Mouse (Mus musculus) lung, embryonic 16.5 days (tissue): ENCODE data around the gene 4930564D02Rik. TPM values are rescaled to one million over a fixed set of nuclear protein-coding genes. Genes with fewer than 3 reads are reported as not detected.
A peak's percentile ranks its signal among the peaks of the same experiment; 100 is the strongest.

Experiments
- ATAC-seq: fragments of 200-750 bp; cut with Nextera tagmentation; 2 replicates; pipeline ENCODE4 v1.8.0; 2017; ENCODE audit warnings: low read depth, mild to moderate bottlenecking, moderate library complexity
- H3K27ac ChIP-seq: fragments of 300-500 bp; sonication (generic); 2 replicates; pipeline ENCODE4 v1.5.1; 2014; ENCODE audit warnings: mild to moderate bottlenecking, control low read depth, low read length
- H3K27me3 ChIP-seq: fragments of 300-500 bp; sonication (generic); 2 replicates; pipeline ENCODE4 v1.6.1; 2014; ENCODE audit warnings: low read depth, low read length, mixed read lengths; ENCODE audit not compliant: control insufficient read depth, insufficient read depth
- H3K36me3 ChIP-seq: fragments of 300-500 bp; sonication (generic); 2 replicates; pipeline ENCODE4 v1.6.1; 2014; ENCODE audit warnings: low read length; ENCODE audit not compliant: control insufficient read depth, insufficient read depth
- H3K4me1 ChIP-seq: fragments of 300-500 bp; sonication (generic); replicated peaks from 2 replicates; pipeline ENCODE4 v1.6.1; 2014; ENCODE audit warnings: low read length, mixed read lengths; ENCODE audit not compliant: control insufficient read depth, insufficient read depth
- H3K4me2 ChIP-seq: fragments of 300-500 bp; sonication (generic); 2 replicates; pipeline ENCODE4 v1.6.1; 2014; ENCODE audit warnings: low read depth, low read length, control low read depth
- H3K4me3 ChIP-seq: fragments of 300-500 bp; sonication (generic); 2 replicates; pipeline ENCODE4 v1.5.1; 2014; ENCODE audit warnings: mild to moderate bottlenecking, low read length, control low read depth
- H3K9ac ChIP-seq: fragments of 300-500 bp; sonication (generic); 2 replicates; pipeline ENCODE4 v1.6.1; 2014; ENCODE audit warnings: low read length, control low read depth
- H3K9me3 ChIP-seq: fragments of 300-500 bp; sonication (generic); 2 replicates; pipeline ENCODE4 v1.6.1; 2016; ENCODE audit warnings: low read length; ENCODE audit not compliant: control insufficient read depth
- WGBS: fragments of 180-500 bp; shearing (Covaris S2); extraction: QIAGEN DNeasy Blood & Tissue Kit; methylation state at CpG from one replicate; pipeline ENCODE4 v1.1.7; 2014; 5-methylcytosine and 5-hydroxymethylcytosine counted together
- polyA plus RNA-seq: library from polyadenylated mRNA; unstranded; fragments of >200 nt; fragmentation: Nextera tagmentation; extraction: Ambion mirVana; gene quantifications from 2 replicates; pipeline ENCODE4 v1.2.1, GENCODE M21; 2015

Gene 4930564D02Rik
- polyA plus RNA-seq, 1 experiment from 2014 or later: not detected

DNA sequence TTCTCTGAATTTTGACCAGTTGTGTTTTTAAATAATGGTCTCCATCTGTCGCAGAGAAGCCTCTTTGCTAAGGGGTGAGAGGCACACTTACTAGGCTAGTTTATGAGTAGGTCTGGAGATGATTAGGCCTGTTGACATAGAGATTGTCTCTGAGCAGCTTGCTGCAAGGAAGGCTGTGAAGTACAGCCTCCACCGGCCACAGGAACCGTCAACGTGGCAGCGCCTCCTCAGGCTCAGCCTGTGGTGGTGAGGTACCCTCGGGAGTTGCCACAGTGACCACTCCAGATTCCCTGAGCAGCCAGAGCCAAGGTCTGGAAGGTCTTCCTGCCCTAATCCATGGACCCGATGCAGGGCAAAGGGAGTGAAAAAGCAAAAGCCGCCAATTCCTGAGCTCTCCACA lies 3.9 kb downstream of the 4930564D02Rik start:
- no peak overlapping the region for H3K9ac ChIP-seq
- H3K27ac ChIP-seq: no peak overlapping the region
- H3K27me3 ChIP-seq: no peaks in the 10 kb centered on the region
- H3K36me3 ChIP-seq: no peaks in the 10 kb centered on the region
- no peak overlapping the region for H3K4me2 ChIP-seq
- ATAC-seq: no peak
- 56% methylated on average over 8 of the region's 8 CpGs for WGBS
- no peaks in the 10 kb centered on the region for H3K9me3 ChIP-seq
- H3K4me1 ChIP-seq: no peaks in the 10 kb centered on the region
- no peak overlapping the region for H3K4me3 ChIP-seq

DNA sequence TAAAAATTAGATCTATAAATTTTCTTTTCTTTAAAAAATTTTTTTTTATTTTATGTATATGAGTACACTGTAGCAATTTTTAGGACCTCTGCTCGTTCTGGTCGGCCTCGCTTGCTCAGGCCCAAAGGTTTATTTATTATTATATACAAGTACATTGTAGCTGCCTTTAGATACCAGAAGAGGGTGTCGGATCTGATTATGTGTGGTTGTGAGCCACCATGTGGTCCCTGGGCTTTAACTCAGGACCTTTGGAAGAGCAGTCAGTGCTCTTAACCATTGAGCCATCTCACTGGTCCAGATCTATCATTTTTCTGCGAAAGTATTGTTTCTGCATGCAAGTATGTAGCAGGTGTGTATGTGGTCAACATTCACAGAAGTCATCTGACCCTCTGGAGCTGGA lies 4.6 kb downstream of the 4930564D02Rik start:
- no peaks in the 10 kb centered on the region for H3K27me3 ChIP-seq
- no peak for ATAC-seq
- H3K9ac ChIP-seq: no peak overlapping the region
- H3K4me1 ChIP-seq: no peaks in the 10 kb centered on the region
- no peak overlapping the region for H3K4me3 ChIP-seq
- WGBS: 68% methylated on average over 5 of the region's 5 CpGs
- H3K9me3 ChIP-seq: no peaks in the 10 kb centered on the region
- H3K27ac ChIP-seq: no peak overlapping the region
- H3K4me2 ChIP-seq: no peak overlapping the region
- no peaks in the 10 kb centered on the region for H3K36me3 ChIP-seq

GRCm38 (mm10) chr3:105072536-105072935 lies 5.9 kb downstream of the 4930564D02Rik start:
- H3K9ac ChIP-seq: no peak overlapping the region
- no peaks in the 10 kb centered on the region for H3K4me1 ChIP-seq
- no peak for ATAC-seq
- no peaks in the 10 kb centered on the region for H3K9me3 ChIP-seq
- no peaks in the 10 kb centered on the region for H3K27me3 ChIP-seq
- no peak overlapping the region for H3K4me3 ChIP-seq
- WGBS: 86% methylated on average over 10 of the region's 10 CpGs
- no peak overlapping the region for H3K27ac ChIP-seq
- no peak overlapping the region for H3K4me2 ChIP-seq
- no peaks in the 10 kb centered on the region for H3K36me3 ChIP-seq

DNA sequence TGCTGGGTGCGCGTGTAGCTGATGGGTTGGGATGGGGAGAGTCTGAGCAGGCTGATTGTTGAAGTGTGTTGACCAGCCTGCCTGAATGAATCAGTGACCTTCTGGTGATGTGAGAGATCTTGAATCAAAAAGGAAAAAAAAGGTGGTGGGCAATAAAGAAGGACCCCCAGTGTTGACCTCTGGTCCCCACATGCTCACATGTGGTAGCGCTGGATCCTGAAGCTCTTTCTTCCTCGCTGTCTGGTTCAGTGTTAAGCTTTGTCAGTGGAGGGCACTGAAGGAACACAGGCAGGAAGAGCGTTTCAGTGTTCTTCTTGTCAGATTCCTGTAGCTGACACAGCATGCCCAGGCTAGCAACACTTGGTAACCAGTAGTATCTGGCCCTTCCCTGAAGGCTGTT lies 9.2 kb downstream of the 4930564D02Rik start:
- no peak for ATAC-seq
- WGBS: 88% methylated on average over 5 of the region's 5 CpGs
- H3K9me3 ChIP-seq: no peaks in the 10 kb centered on the region
- H3K4me3 ChIP-seq: no peak overlapping the region
- H3K4me1 ChIP-seq: no peaks in the 10 kb centered on the region
- H3K9ac ChIP-seq: no peak overlapping the region
- H3K27me3 ChIP-seq: no peaks in the 10 kb centered on the region
- H3K27ac ChIP-seq: no peak overlapping the region
- no peak overlapping the region for H3K4me2 ChIP-seq
- H3K36me3 ChIP-seq: no peaks in the 10 kb centered on the region

- peak; percentile 91 for ATAC-seq
- 19% methylated on average over 7 of the region's 7 CpGs for WGBS
These were observed 11.7 kb downstream of the 4930564D02Rik start for GRCm38 (mm10) chr3:105078231-105078826.

DNA sequence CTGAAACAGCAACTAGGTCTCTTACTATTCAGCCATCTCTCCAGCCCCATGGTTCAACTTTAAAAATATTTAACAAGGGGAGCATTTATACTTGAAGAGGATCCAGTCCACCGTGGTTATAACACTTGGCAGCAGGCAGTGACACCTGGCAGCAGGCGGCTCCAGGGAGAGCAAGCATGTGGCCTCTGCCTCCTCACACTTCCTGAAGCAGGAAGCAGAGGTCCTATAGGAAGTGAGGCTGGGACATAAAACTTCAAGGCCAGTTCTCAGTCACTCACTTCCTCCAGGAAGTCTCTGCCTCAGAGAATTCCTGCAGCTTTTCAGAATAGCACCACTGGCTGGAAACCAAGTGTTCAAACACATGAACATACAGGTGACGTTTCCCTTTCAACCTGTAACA lies 20.7 kb downstream of the 4930564D02Rik start:
- WGBS: 20% methylated on average over 3 of the region's 3 CpGs
- peak; percentile 75 for ATAC-seq
- H3K27ac ChIP-seq: peak overlapping the region; percentile 51
- no peaks in the 10 kb centered on the region for H3K36me3 ChIP-seq
- no peak overlapping the region for H3K4me3 ChIP-seq
- no peak overlapping the region for H3K4me2 ChIP-seq
- H3K9me3 ChIP-seq: no peaks in the 10 kb centered on the region
- H3K4me1 ChIP-seq: no peaks in the 10 kb centered on the region
- no peak overlapping the region for H3K9ac ChIP-seq
- H3K27me3 ChIP-seq: no peaks in the 10 kb centered on the region

More at GRCm38 (mm10) chr3:105078231-105078826, 11.7 kb downstream of the 4930564D02Rik start:
- Histone ChIP-seq H3K27ac (no peak overlapping the region), H3K4me1 (no peaks in the 10 kb centered on the region), H3K27me3 (no peaks in the 10 kb centered on the region), H3K4me2 (no peak overlapping the region), H3K9ac (no peak overlapping the region), H3K4me3 (no peak overlapping the region), H3K9me3 (no peaks in the 10 kb centered on the region), H3K36me3 (no peaks in the 10 kb centered on the region)

DNA sequence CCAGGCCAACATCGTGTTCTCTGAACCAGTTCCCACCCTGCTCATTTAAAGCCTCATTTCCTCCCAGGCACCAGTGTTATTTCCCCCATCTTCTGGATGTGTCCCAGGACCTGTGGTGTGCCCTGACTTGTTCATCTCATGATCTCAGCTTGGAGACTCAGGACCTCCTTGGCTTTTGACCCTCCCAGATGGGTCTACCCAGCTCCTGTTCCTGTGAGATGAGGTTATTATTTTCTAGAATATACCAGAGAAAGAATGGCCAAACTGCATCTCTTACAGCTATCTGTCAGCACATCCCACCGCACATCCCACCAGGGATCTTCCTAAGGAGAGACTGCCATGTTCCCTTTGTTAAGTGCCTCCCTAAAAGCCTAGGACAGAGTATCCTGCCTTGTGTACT lies 22.0 kb downstream of the 4930564D02Rik start:
- H3K27me3 ChIP-seq: no peaks in the 10 kb centered on the region
- no peak overlapping the region for H3K27ac ChIP-seq
- H3K9ac ChIP-seq: no peak overlapping the region
- 77% methylated on average over 2 of the region's 2 CpGs for WGBS
- H3K4me1 ChIP-seq: no peaks in the 10 kb centered on the region
- H3K4me3 ChIP-seq: no peak overlapping the region
- no peak overlapping the region for H3K4me2 ChIP-seq
- no peaks in the 10 kb centered on the region for H3K36me3 ChIP-seq
- H3K9me3 ChIP-seq: no peaks in the 10 kb centered on the region
- no peak for ATAC-seq

- Histone ChIP-seq H3K36me3 (no peaks in the 10 kb centered on the region), H3K27ac (no peak overlapping the region), H3K27me3 (no peaks in the 10 kb centered on the region), H3K9me3 (no peaks in the 10 kb centered on the region), H3K4me1 (no peaks in the 10 kb centered on the region), H3K4me3 (no peak overlapping the region), H3K4me2 (no peak overlapping the region), H3K9ac (no peak overlapping the region)
- WGBS: 88% methylated on average over 7 of the region's 7 CpGs
- no peak for ATAC-seq
These were observed 23.5 kb downstream of the 4930564D02Rik start for GRCm38 (mm10) chr3:105090147-105090546.

GRCm38 (mm10) chr3:105090981-105091380 lies 24.3 kb downstream of the 4930564D02Rik start:
- 16% methylated on average over 3 of the region's 3 CpGs for WGBS
- Histone ChIP-seq H3K4me1 (no peaks in the 10 kb centered on the region), H3K4me2 (no peak overlapping the region), H3K9me3 (no peaks in the 10 kb centered on the region), H3K4me3 (no peak overlapping the region), H3K27ac (no peak overlapping the region), H3K9ac (no peak overlapping the region), H3K27me3 (no peaks in the 10 kb centered on the region), H3K36me3 (no peaks in the 10 kb centered on the region)
- peak; percentile 80 for ATAC-seq
